Mouse (Mus musculus) testis, adult 2 months (tissue): Measurements from ENCODE around the gene Baiap2l2.

Experiments used
- CTCF ChIP-seq: fragments of 200-500 bp; IDR thresholded peaks from 2 replicates; pipeline ENCODE4 v1.5.1; 2012; ENCODE audit warnings: low read depth, mild to moderate bottlenecking, inconsistent platforms, low read length, moderate library complexity; ENCODE audit not compliant: control insufficient read depth, insufficient read depth, insufficient replicate concordance
- POLR2A ChIP-seq: fragments of 200-500 bp; IDR thresholded peaks from 2 replicates; pipeline ENCODE4 v1.6.1; 2012; ENCODE audit warnings: low read depth, mild to moderate bottlenecking, inconsistent platforms, low read length, moderate library complexity; ENCODE audit not compliant: control insufficient read depth

- TF ChIP-seq POLR2A: no peak
- TF ChIP-seq CTCF: peak; percentile 97
These were observed 5.1 kb downstream of the Baiap2l2 start for GRCm38 (mm10) chr15:79280209-79280608.
